Mouse (Mus musculus): ENCODE results near the gene Nutf2-ps1.

The Nutf2-ps1 gene

DNA sequence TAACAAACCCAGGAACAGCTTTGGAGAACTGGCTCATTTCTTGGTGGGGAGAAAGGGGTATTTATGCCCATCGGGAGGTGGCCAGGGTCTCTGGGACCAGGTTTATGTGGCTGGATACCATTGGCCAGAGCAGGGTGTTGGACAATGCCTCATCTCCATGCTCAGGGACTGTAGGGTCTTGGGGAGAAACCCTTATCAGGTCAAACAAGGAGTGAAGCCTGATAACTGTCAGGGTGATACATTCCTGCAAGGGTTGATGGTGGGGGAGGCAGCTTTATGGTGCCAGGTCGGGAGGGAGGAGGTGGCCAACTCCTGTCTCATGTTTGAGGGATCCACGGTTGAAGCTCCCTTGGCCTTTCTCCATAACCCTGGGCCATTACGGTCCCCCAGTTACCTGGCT is 17.8 kb downstream of the Nutf2-ps1 start:
- DNase-seq (ENCODE audit: low spot score in 2 of 2) = no peak

DNA sequence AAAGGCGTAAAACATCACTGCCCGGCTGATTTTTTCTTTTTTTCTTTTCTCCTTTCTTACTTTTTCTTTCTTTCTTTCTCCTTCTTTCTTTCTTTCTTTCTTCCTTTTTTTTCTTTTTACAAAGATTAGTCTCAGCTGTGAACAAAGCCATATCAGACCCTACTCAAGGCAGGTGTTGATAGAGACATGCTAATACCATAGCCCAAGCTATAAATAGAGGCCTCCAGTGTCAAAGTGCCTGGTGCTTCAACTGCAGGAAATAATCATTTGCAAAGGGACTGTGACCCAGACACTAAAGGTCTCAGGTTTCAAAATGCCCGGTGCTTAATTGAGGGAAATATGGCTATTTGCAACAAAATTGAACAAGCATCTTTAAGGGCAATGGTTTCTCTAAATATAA is 20.3 kb downstream of the Nutf2-ps1 start:
- no peak for DNase-seq (ENCODE audit: low spot score in 2 of 2)

DNA sequence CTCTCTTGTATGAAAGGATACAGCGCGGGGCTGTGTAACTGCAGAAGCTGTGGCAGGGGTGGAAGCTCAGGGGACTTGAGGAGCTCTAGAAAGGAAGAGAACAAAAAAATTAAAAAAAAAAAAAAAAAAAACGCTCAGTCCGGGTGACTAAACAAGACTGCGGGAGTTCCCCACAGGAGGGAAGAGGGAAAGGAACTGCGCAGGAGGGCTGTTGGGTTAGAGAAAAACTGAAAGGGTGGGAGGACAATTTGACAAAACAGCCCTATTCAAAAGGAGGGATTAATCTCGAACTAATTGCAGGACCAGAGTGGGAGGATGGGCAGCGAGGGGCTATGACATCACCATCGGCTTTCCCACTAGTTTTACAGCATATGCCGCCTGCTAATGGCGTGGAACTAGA is 21.0 kb downstream of the Nutf2-ps1 start:
- no peak for DNase-seq (ENCODE audit: low spot score in 2 of 2)

DNA sequence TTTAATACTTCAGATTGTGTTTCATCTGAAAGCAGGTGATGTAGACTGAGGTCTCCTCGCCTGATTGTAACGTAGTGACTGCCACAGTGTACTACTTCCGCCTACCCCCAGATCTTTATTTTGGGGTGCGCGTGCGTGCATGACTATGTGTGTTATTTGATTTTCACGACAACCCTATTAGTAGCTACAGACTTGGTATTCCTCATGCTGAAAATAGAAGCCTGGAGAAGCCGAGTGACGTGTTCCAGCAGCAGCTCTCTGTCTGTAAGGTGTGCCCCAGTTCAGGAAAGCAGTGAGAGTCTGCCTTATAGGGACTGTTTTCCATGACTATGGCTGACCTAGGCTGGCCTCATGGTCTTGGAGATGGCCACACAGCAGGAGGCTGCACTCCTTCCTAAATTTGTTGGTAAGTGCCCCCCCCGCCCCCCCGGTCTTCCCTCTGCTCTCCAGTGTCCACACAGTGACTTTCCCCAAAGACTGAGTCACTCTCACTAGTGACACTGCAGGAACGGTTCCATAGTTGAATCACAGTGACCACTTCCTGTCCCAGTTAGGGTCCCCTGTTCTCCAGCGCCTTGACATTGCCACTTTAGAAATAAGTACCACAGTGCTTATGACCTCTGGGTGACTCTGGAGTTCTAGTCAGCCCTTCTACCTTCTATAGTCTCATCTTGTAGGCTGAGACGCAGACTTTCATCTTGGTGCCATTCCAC is 23.1 kb downstream of the Nutf2-ps1 start:
- DNase-seq (ENCODE audit: low spot score in 2 of 2) = no peak

DNA sequence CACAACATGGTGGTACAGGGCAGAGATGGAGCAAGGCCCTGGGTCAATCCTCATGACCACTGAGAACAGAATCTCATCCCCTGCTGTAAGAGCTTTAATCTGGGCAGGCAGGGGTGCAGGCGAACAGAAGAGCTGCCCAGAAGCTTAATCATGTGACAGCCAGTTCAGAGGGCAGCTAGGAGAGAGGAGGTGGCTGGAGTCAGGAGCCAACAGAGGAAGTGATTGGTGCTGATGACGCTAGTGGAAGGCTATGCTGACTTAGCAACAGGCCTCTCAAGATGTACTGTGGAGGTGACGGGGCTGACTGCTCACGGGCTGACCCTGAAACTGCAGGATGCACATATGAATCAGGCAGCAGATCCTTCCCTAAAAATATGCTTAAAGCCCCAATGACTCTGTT is 24.7 kb downstream of the Nutf2-ps1 start:
- no peak for DNase-seq (ENCODE audit: low spot score in 2 of 2)

DNA sequence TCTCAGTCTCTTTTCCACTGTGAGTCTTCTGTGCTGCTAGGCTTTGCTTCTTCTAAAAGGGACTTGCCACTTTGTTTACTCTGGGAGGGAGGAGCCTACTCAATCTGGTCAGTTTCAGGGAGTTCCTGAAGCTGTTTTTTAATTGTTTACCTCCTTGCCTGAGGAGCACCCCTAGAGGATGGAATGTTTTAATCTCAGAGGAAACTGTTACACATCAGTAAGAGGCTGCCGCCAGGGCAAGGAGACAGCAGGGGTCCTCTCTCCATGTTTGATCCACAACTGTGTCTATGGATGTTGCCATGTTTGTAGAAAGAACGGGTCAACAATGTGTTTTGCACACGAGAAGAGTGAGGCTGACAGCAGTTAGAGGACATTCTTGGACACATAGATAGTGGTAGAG is 28.4 kb downstream of the Nutf2-ps1 start:
- no peak for DNase-seq (ENCODE audit: low spot score in 2 of 2)

DNA sequence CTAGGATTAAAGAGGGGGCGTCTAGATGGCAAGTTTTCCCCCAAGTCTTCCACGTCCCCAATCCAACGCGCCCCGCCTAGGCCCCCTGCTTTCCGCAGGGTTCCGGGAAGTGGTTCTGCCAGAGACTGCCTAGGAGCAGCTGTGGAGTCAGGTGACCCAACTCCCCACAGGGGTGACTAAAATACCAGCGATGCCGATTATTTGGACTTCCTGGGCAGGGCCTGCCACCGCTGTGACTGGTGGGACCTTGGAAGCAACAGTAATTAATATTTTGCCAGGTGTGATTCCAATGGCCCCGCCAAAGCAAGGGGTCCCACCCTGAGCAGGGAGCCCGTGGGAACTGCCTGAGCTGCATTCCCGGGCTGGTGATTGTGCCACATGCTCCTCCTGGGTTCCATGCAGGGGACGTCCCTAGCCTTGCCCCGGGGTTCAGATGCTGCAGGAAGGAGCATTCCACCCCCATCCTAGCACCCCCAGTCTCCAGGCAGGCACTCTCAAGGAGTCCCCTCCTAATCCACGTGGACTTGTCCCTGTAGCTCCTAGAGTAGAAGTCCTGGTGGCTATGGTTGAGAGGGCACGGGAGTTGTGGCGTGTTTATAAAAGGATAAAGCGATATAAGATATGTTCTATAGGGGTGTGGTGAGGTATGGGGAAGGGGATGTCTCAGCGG is 31.5 kb downstream of the Nutf2-ps1 start:
- DNase-seq (ENCODE audit: low spot score in 2 of 2) = no peak

DNA sequence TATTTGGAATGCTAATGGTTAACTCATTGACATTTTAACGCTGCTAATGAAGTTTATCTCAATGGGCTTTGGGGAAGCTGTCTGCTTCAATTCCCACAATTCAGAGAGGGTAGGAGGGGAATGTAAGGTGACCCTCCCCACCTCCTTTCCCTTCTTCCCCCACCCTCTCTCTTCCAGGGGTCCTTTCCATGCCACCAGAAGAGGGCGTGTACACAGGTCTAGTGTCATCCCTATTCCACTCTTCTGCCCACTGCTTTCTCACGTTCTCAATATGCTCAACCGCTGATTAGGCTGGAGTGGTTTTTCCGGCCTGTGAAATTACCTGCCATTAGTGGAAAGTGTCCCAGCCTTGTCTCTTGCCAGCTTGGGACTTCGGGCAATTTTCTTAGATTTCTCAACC is 32.0 kb downstream of the Nutf2-ps1 start:
- DNase-seq (ENCODE audit: low spot score in 2 of 2) = no peak

DNA sequence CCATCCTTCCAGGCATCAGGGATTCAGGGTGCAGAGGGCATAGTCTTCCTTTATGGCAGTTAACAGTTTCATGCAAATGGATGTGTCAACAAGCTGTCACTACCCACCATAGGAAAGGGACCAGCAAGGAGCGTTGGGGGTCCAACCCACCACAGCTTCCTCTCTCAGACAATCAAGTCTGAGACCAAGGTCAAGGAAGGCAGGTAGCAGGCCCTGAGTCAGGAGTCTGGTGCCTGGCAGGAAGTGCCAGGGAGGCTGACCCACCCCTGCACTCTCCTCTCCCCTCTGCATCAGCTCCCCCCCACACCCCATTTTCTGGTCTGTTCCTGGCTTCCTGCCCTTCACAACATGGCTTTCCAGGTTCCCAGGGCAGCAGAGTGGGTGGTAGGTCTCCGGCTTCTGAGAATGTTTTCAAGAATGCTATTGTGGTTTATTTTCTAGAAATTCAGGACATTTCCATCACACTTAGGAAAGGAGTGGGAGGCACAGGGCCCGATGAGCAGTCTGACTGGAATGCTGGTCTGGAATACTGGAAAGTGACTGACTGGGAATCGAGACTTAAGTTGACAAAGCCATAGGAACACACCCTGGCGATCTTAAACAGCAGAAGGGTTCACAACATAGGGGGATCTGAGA is 33.8 kb downstream of the Nutf2-ps1 start:
- no peak for DNase-seq (ENCODE audit: low spot score in 2 of 2)

DNA sequence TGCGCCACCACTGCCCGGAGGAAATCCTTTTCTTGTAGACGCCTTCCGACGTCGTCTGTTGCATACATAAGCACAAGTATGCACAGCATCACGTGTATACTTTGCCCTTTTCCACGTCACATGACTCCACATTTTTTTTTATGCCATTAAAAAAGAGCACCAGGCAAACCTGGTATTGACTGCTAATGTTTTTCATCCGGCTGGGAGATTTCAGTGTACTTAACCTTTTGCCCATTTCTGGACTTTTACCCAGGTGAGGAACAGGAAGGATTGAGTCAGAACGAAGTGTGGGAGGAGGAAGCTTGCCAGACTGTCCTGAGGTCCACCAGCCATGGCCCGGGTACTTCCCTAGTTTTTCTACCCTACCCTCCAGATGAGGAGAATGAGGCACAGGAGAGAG is 34.5 kb downstream of the Nutf2-ps1 start:
- no peak for DNase-seq (ENCODE audit: low spot score in 2 of 2)

DNA sequence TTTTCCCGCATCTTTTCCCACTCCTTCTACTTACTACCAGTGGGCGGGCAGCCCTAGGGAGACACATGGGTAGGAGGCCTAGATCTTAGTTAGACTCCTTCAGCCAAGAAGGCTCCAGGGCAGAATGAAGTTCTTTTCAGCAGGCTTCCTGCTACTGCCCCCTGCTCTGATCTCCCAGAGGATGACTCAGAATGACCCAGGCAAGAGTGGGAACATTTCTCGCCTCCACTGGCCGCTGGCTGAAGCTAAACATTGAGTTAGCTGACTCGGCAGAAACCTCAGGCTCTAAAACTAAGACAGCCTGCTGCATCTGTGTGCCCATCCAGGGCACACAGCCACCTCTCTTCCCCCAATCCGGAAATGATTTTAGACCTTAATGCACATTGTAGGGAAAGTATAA is 36.1 kb downstream of the Nutf2-ps1 start:
- DNase-seq (ENCODE audit: low spot score in 2 of 2) = no peak

DNA sequence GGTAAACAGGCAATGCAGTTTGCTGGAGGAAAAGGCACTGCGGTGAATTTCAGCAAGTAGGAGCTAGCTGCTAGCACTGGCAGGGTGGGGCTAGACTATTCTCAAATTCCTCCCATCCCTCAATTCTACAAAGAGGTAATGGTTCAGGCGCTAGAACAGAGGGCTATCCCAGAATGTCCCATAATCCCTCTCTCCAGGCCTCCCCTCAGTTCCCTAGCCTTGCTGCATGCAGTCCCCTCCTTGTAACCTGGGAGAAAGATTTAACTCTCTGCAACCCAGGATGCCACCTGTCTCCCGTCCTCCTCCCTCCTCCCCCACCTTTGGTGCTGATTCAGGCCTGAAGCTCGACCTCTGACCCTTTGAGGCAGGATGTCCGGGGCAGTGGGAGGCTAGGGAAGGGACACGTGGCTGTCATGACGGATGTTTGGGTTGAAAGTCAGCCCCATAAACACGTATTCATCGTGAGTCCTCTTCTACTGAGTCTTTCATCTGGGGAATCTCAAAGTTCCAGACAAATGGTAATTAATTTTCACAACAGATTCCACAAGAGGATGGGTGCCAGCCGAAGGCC is 36.6 kb downstream of the Nutf2-ps1 start:
- DNase-seq (ENCODE audit: low spot score in 2 of 2) = no peak

DNA sequence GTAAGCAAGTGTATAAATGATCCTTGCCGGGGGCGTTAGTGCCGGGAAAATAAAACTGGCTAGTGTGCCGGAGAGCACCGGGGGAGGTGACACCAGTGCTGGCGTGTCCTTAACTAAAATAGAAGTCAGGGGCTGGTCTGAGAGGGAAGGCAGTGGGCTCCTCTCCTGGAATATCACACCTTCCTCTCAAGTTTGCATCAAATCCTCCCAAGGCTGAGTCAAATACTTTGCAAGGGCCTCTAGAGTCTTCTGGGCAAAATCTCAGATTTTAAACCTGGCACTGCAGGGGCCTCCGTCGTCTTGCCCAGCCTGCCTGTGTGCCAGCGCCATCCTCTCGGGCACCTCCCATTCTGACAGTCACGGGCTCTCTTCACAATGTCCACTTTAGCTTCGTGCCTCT is 37.9 kb downstream of the Nutf2-ps1 start:
- peak in 1 of 2 experiments; percentile 39 for DNase-seq (ENCODE audit: low spot score in 2 of 2)

DNA sequence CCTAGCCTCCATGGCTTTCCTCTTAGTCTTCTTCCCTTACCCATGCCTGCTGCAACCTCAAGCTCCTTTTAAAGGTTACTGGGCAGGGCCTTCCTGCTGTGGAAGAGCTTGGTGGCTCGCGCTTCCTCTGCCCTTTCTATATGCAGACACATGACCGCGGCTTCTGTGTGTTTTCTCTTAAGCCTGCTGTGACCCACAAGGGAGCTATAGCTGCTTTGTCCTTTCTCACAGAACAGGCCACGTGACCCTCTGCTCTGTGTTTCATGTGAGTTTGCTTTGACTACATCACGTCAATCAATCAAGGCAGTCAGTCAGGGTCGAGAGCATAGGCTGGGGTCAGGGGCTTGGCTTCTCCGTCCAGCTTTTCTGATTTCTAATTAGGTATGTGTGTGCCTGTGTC is 41.3 kb downstream of the Nutf2-ps1 start:
- DNase-seq (ENCODE audit: low spot score in 2 of 2) = no peak

DNA sequence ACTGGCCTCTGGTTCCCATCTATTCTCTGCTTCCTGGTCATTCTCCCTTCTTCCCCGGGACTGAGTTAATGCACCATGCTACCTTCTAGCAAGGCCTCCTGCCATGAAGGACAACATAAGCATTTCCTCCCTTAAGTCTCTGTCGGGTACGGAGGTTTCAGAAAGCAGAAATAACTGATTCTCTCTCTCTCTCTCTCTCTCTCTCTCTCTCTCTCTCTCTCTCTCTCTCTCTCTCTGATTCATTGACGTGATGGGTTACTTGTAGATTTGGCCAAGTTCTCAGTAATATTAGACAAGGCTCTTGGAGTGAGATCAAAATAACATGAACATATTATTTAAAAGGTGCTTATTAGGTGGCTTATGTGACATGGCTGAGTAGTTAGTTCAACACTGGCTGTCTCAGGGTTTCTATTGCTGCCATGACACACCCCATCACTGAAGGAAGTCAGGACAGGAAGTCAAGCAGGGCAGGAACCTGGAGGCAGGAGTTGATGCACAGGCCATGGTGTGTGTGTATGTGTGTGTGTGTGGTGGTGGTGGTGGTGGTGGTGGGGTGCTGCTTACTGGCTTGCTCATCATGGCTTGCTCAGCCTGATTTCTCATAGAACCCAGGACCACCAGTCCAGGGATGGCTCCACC is 43.8 kb downstream of the Nutf2-ps1 start:
- DNase-seq (ENCODE audit: low spot score in 2 of 2) = no peak

DNA sequence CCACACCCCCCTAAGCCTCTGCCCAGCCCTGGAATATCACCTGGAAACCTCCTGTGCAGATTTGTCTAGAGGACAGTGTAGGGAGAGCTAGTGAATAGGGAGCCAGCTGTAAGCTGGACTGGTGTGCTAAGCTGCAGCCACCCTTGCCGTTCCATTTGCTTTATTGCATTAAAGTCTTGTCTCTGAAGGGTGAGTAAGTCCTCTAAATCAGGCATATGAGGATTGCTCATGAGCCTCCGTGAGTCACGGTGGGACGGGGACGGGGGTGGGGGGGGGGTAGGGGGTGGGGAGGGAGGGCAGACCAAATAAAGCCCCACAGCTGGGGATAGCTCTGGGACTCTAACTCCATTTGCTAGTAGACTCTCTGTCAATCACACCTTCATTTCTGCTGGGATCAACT is 45.3 kb downstream of the Nutf2-ps1 start:
- DNase-seq (ENCODE audit: low spot score in 2 of 2) = no peak

DNA sequence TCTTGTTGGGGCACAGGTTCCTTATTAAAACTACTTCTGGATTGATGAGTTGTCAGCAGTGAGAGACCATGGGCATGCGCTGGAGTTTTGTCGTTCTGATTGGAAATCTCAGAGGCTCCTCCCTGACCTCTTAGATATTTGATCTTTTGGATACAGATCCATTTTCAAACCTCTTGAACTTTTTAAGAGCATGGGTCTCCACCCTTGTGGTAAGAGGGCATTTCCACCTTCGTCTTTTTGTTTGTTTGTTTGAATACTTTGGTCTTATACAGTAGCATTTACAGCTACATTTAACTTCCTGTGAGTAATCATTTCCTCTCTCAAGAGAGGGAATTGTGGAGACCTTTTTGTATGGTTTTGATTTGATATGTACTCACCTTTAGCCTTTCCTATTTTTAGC is 49.6 kb downstream of the Nutf2-ps1 start:
- no peak for DNase-seq (ENCODE audit: low spot score in 2 of 2)

DNA sequence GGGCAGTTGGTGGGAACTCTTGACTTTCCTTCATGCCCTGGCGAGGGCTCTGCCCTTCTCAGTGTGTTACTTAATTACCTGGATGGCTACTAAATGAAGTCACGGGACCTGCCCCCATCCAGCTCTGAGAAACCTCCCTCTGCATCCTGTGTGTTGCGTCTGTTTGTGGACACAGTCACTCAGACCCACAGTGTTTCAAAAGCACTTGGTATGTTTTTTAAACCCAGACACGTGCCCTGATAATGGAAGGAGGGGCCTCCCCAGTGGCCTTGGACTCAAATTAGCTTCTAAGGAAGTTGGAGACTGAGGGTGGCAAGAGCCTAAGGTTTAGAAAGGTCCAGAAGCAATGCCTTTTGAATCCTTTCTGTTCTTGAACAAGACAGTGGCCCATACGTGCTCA is 50.1 kb downstream of the Nutf2-ps1 start:
- DNase-seq (ENCODE audit: low spot score in 2 of 2) = no peak

All from frontal cortex, postnatal 36 days (tissue).